Comparison of ENCODE assay signal across 2 mouse cellular contexts in genomic region chr19:34582696-34583095, GRCm38 (mm10). TPM values are rescaled to one million over a fixed set of nuclear protein-coding genes. Genes with fewer than 3 reads are reported as not detected.
"Had no signal": no experiment of that assay in that cellular context is flagged by ENCODE, and none has a peak within 500 bp of the region (broad histone marks: within the 10 kb centered on the region; RNA-seq: fewer than 3 reads in every experiment).

No protein-coding gene starts in this region.

RNA-seq across cellular contexts. Expression of gene Ifit1bl1, which starts 19.1 kb away (rescaled TPM):
- total RNA-seq: megakaryocyte-erythroid progenitor cell, adult 5-6 weeks had no signal
- polyA plus RNA-seq: limb, embryonic 10.5 days had no signal

RNA-seq across cellular contexts. Expression of gene Ifit3b, which starts 25.1 kb away (rescaled TPM):
- total RNA-seq: megakaryocyte-erythroid progenitor cell, adult 5-6 weeks had no signal
